Mouse (Mus musculus) liver, postnatal 0 days (tissue): ENCODE data around the gene Cadm2. TPM values are rescaled to one million over a fixed set of nuclear protein-coding genes. Genes with fewer than 3 reads are reported as not detected.

Experiments
- ATAC-seq: fragments of 200-750 bp; cut with Nextera tagmentation; 2 replicates; pipeline ENCODE4 v1.8.0; 2017; ENCODE audit warnings: mild to moderate bottlenecking, moderate library complexity
- DNase-seq: peaks from one replicate; pipeline ENCODE4 v3.0.0-alpha.2; 2016
- H3K27ac ChIP-seq: fragments of 300-500 bp; sonication (generic); 2 replicates; pipeline ENCODE4 v1.5.1; 2014; ENCODE audit warnings: antibody characterized with exemption, moderate library complexity, mild to moderate bottlenecking, low read depth
- H3K27me3 ChIP-seq: fragments of 300-500 bp; sonication (generic); 2 replicates; pipeline ENCODE4 v1.6.1; 2014; ENCODE audit warnings: low read length, control low read depth, mixed read lengths; ENCODE audit not compliant: insufficient read depth
- H3K36me3 ChIP-seq: fragments of 300-500 bp; sonication (generic); replicated peaks from 2 replicates; pipeline ENCODE4 v1.6.1; 2014; ENCODE audit warnings: mild to moderate bottlenecking, control low read depth, low read length, moderate library complexity, mixed read lengths; ENCODE audit not compliant: insufficient read depth
- H3K4me1 ChIP-seq: fragments of 300-500 bp; sonication (generic); 2 replicates; pipeline ENCODE4 v1.6.1; 2014; ENCODE audit warnings: antibody characterized with exemption, mild to moderate bottlenecking, control low read depth; ENCODE audit not compliant: insufficient read depth
- H3K4me2 ChIP-seq: fragments of 300-500 bp; sonication (generic); 2 replicates; pipeline ENCODE4 v1.6.1; 2014; ENCODE audit warnings: low read depth, mild to moderate bottlenecking, low read length, moderate library complexity, mixed read lengths
- H3K4me3 ChIP-seq: fragments of 300-500 bp; sonication (generic); 2 replicates; pipeline ENCODE4 v1.5.1; 2014; ENCODE audit warnings: low read depth, low read length
- H3K9ac ChIP-seq: fragments of 300-500 bp; sonication (generic); replicated peaks from 2 replicates; pipeline ENCODE4 v1.6.1; 2014; ENCODE audit warnings: mild to moderate bottlenecking, moderate library complexity
- H3K9me3 ChIP-seq: fragments of 300-500 bp; sonication (generic); 2 replicates; pipeline ENCODE4 v1.6.1; 2016; ENCODE audit warnings: mild to moderate bottlenecking, control low read depth, low read length, mixed read lengths
- CTCF ChIP-seq: sonication (generic); IDR thresholded peaks from 2 replicates; pipeline ENCODE4 v1.5.1; 2016; ENCODE audit warnings: antibody characterized with exemption, low read depth
- EP300 ChIP-seq: IDR thresholded peaks from 2 replicates; pipeline ENCODE4 v1.6.1; 2016; ENCODE audit warnings: antibody characterized with exemption, low read depth, mild to moderate bottlenecking
- whole genome bisulfite sequencing: fragments of 180-500 bp; shearing (Covaris S2); extraction: QIAGEN DNeasy Blood & Tissue Kit; methylation state at CpG from one replicate; pipeline ENCODE4 v1.1.7; 2014; ENCODE audit not compliant: insufficient replicate concordance; 5-methylcytosine and 5-hydroxymethylcytosine counted together
- polyA plus RNA-seq: library from polyadenylated mRNA; unstranded; fragments of >200 nt; fragmentation: Nextera tagmentation; extraction: Ambion mirVana; gene quantifications from 2 replicates; pipeline ENCODE4 v1.2.1, GENCODE M21; 2015

Gene Cadm2
- 0.02 TPM in 1 of 2 replicates, not detected in the other for polyA plus RNA-seq

GRCm38 (mm10) chr16:67620826-67621505 is at the start of gene Cadm2:
Cadm2 (minus strand) TSS chr16:67620908.
- Histone ChIP-seq H3K9me3 (no peaks in the 10 kb centered on the region), H3K27ac (no peak within 1 kb of the TSS), H3K4me2 (peak within 1 kb of the TSS; percentile 91), H3K36me3 (no peaks in the 10 kb centered on the region), H3K4me1 (peaks cover 8% of the 10 kb centered on the region; the same call in 1 of the 2 replicates), H3K4me3 (peak within 1 kb of the TSS; percentile 56), H3K27me3 (peaks cover 40% of the 10 kb centered on the region), H3K9ac (no peak within 1 kb of the TSS)
- DNase-seq (peak; percentile 86), ATAC-seq (peak; percentile 100)
- TF ChIP-seq EP300 (no peak), CTCF (no peak)
- 2% methylated on average over 16 of the region's 35 CpGs for WGBS

- no peak for ATAC-seq
- Histone ChIP-seq H3K27me3 (no peaks in the 10 kb centered on the region), H3K4me1 (no peaks in the 10 kb centered on the region)
Measured at GRCm38 (mm10) chr16:67646930-67647329, 26.2 kb upstream of the Cadm2 start.

GRCm38 (mm10) chr16:67643651-67644050 is 22.9 kb upstream of the Cadm2 start:
- no peak for ATAC-seq
- Histone ChIP-seq H3K27me3 (no peaks in the 10 kb centered on the region), H3K36me3 (no peaks in the 10 kb centered on the region), H3K9me3 (no peaks in the 10 kb centered on the region), H3K9ac (no peak overlapping the region), H3K4me1 (no peaks in the 10 kb centered on the region), H3K27ac (no peak overlapping the region), H3K4me3 (no peak overlapping the region), H3K4me2 (no peak overlapping the region)
- TF ChIP-seq CTCF: no peak
- TF ChIP-seq EP300: no peak
- no peak for DNase-seq
- WGBS: 82% methylated on average over 4 of the region's 4 CpGs

More at GRCm38 (mm10) chr16:67646930-67647329, 26.2 kb upstream of the Cadm2 start:
- no peaks in the 10 kb centered on the region for H3K36me3 ChIP-seq
- H3K9me3 ChIP-seq: no peaks in the 10 kb centered on the region
- no peak for DNase-seq
- TF ChIP-seq EP300: no peak
- no peak for TF ChIP-seq CTCF
- WGBS: 73% methylated on average over 3 of the region's 3 CpGs
- no peak overlapping the region for H3K27ac ChIP-seq
- no peak overlapping the region for H3K4me2 ChIP-seq
- no peak overlapping the region for H3K9ac ChIP-seq
- no peak overlapping the region for H3K4me3 ChIP-seq

GRCm38 (mm10) chr16:67619906-67620781 is 564 bp downstream of the Cadm2 start:
- WGBS: under 1% methylated on average over 49 of the region's 61 CpGs
- H3K9ac ChIP-seq: no peak overlapping the region
- peaks cover 43% of the 10 kb centered on the region for H3K27me3 ChIP-seq

GRCm38 (mm10) chr16:67619416-67619815 is 1.3 kb downstream of the Cadm2 start:
- Histone ChIP-seq H3K9me3 (no peaks in the 10 kb centered on the region), H3K27me3 (peaks cover 43% of the 10 kb centered on the region), H3K4me1 (peaks cover 8% of the 10 kb centered on the region; the same call in 1 of the 2 replicates), H3K9ac (no peak overlapping the region), H3K36me3 (no peaks in the 10 kb centered on the region), H3K4me2 (peak overlapping the region; percentile 91), H3K27ac (no peak overlapping the region), H3K4me3 (0 out of 2 replicates have a peak overlapping the region, but pooled peaks have one; percentile 56)
- DNase-seq: no peak
- no peak for ATAC-seq
- WGBS: 1% methylated on average over 16 of the region's 16 CpGs
- TF ChIP-seq EP300 (no peak), CTCF (no peak)

More at GRCm38 (mm10) chr16:67619906-67620781, 564 bp downstream of the Cadm2 start:
- Histone ChIP-seq H3K4me1 (peaks cover 8% of the 10 kb centered on the region; the same call in 1 of the 2 replicates), H3K4me3 (peak overlapping the region; percentile 56), H3K27ac (no peak overlapping the region), H3K36me3 (no peaks in the 10 kb centered on the region), H3K4me2 (peak overlapping the region; percentile 91), H3K9me3 (no peaks in the 10 kb centered on the region)
- TF ChIP-seq EP300: no peak
- no peak for TF ChIP-seq CTCF
- DNase-seq: peak; percentile 25
- ATAC-seq: peak; percentile 26

GRCm38 (mm10) chr16:67618817-67619216 is 1.9 kb downstream of the Cadm2 start:
- ATAC-seq (no peak), DNase-seq (no peak)
- Histone ChIP-seq H3K9me3 (no peaks in the 10 kb centered on the region), H3K27me3 (peaks cover 43% of the 10 kb centered on the region), H3K4me3 (no peak overlapping the region), H3K9ac (no peak overlapping the region), H3K36me3 (no peaks in the 10 kb centered on the region), H3K4me1 (peaks cover 8% of the 10 kb centered on the region; the same call in 1 of the 2 replicates), H3K4me2 (no peak overlapping the region), H3K27ac (no peak overlapping the region)
- 4% methylated on average over 13 of the region's 13 CpGs for WGBS
- TF ChIP-seq EP300 (no peak), CTCF (no peak)
